Mouse (Mus musculus): ENCODE data around the gene Elavl1. TPM values are rescaled to one million over a fixed set of nuclear protein-coding genes. Genes with fewer than 3 reads are reported as not detected.

Gene Elavl1
- total RNA-seq (2014; rRNA removed) (49.2 and 66.6 TPM in 2 replicates), polyA plus RNA-seq (2015; fragmentation: Nextera tagmentation; extraction: Ambion mirVana) (46.7 and 60.7 TPM in 2 replicates)

GRCm38 (mm10) chr8:4324983-4325750, at the start of gene Elavl1, which contains the start of gene Ccl25:
Elavl1 (minus strand) TSS chr8:4325413.
Ccl25 (plus strand) TSS chr8:4325210.
- Histone ChIP-seq H3K9ac (peak within 1 kb of the TSS; percentile 88), H3K4me2 (ENCODE audit: low read depth) (peak within 1 kb of the TSS; percentile 76), H3K27ac (ENCODE audit: low read depth, low read length) (peak within 1 kb of the TSS; percentile 92), H3K4me3 (ENCODE audit: low read depth, low read length) (peak within 1 kb of the TSS; percentile 75), H3K4me1 (ENCODE audit: insufficient read depth) (peaks cover 18% of the 10 kb centered on the region), H3K27me3 (ENCODE audit: insufficient read depth, low read length) (no peaks in the 10 kb centered on the region), H3K36me3 (ENCODE audit: insufficient read depth) (peaks cover 24% of the 10 kb centered on the region), H3K9me3 (ENCODE audit: low read length) (no peaks in the 10 kb centered on the region)
- peak; percentile 99 for DNase-seq
- WGBS = 7% methylated on average over 77 of the region's 78 CpGs
- 0 out of 2 replicates have a peak, but pooled peaks have one; percentile 10 for TF ChIP-seq CTCF (IDR thresholded peaks at IDR 0.05; ENCODE audit: low read depth)
- peak; percentile 99 for ATAC-seq

- WGBS = 72% methylated on average over 2 of the region's 2 CpGs
- DNase-seq = peak; percentile 13
- H3K4me1 ChIP-seq (ENCODE audit: insufficient read depth) = 0 out of 2 replicates have a peak, but pooled peaks cover 4% of the 10 kb centered on the region
Observed at GRCm38 (mm10) chr8:4372657-4373056, 47.4 kb upstream of the Elavl1 start.

GRCm38 (mm10) chr8:4370078-4370477, 44.9 kb upstream of the Elavl1 start:
- Histone ChIP-seq H3K9ac (no peak overlapping the region), H3K4me1 (ENCODE audit: insufficient read depth) (0 out of 2 replicates have a peak, but pooled peaks cover 4% of the 10 kb centered on the region), H3K27ac (ENCODE audit: low read depth, low read length) (no peak overlapping the region), H3K27me3 (ENCODE audit: insufficient read depth, low read length) (no peaks in the 10 kb centered on the region), H3K36me3 (ENCODE audit: insufficient read depth) (no peaks in the 10 kb centered on the region), H3K4me3 (ENCODE audit: low read depth, low read length) (no peak overlapping the region), H3K9me3 (ENCODE audit: low read length) (no peaks in the 10 kb centered on the region), H3K4me2 (ENCODE audit: low read depth) (no peak overlapping the region)
- peak; percentile 56 for TF ChIP-seq CTCF (IDR thresholded peaks at IDR 0.05; ENCODE audit: low read depth)
- 47% methylated on average over 2 of the region's 2 CpGs for WGBS
- ATAC-seq (peak; percentile 59), DNase-seq (peak; percentile 14)

More at GRCm38 (mm10) chr8:4372657-4373056, 47.4 kb upstream of the Elavl1 start:
- no peak overlapping the region for H3K27ac ChIP-seq (ENCODE audit: low read depth, low read length)
- H3K36me3 ChIP-seq (ENCODE audit: insufficient read depth) = no peaks in the 10 kb centered on the region
- H3K4me2 ChIP-seq (ENCODE audit: low read depth) = no peak overlapping the region
- no peaks in the 10 kb centered on the region for H3K27me3 ChIP-seq (ENCODE audit: insufficient read depth, low read length)
- H3K4me3 ChIP-seq (ENCODE audit: low read depth, low read length) = no peak overlapping the region
- ATAC-seq = no peak
- H3K9me3 ChIP-seq (ENCODE audit: low read length) = no peaks in the 10 kb centered on the region
- TF ChIP-seq CTCF (IDR thresholded peaks at IDR 0.05; ENCODE audit: low read depth) = peak; percentile 38; the same call in 1 of the 2 replicates
- no peak overlapping the region for H3K9ac ChIP-seq

DNA sequence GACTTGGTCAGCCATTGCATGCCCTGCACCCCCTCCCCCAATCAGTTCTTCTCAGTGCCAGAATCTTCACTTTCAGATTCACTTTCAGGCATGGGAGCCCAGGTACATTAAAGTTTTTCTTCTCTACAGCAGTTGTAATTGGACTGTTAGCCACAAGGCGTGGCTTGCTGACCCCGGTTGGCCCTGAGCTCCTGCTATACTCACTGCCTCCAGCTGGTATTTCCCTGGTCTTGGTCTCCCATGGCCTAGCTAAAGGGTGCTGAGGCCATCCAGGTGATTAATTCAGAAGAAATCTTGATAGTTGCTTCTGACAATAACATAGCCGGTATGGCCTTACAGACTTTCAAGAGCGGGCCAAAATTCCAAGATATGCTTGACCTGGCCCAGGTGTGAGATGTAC, 43.3 kb upstream of the Elavl1 start:
- no peak overlapping the region for H3K4me3 ChIP-seq (ENCODE audit: low read depth, low read length)
- H3K27ac ChIP-seq (ENCODE audit: low read depth, low read length) = no peak overlapping the region
- H3K4me1 ChIP-seq (ENCODE audit: insufficient read depth) = 0 out of 2 replicates have a peak, but pooled peaks cover 4% of the 10 kb centered on the region
- no peak overlapping the region for H3K4me2 ChIP-seq (ENCODE audit: low read depth)
- H3K36me3 ChIP-seq (ENCODE audit: insufficient read depth) = no peaks in the 10 kb centered on the region
- no peaks in the 10 kb centered on the region for H3K9me3 ChIP-seq (ENCODE audit: low read length)
- DNase-seq = no peak
- 89% methylated on average over 4 of the region's 4 CpGs for WGBS
- H3K27me3 ChIP-seq (ENCODE audit: insufficient read depth, low read length) = no peaks in the 10 kb centered on the region
- no peak for ATAC-seq
- no peak overlapping the region for H3K9ac ChIP-seq
- no peak for TF ChIP-seq CTCF (IDR thresholded peaks at IDR 0.05; ENCODE audit: low read depth)

- DNase-seq = peak; percentile 83
- ATAC-seq = peak; percentile 88
- TF ChIP-seq CTCF (IDR thresholded peaks at IDR 0.05; ENCODE audit: low read depth) = no peak
- no peak overlapping the region; the same call in 1 of the 2 replicates for H3K27ac ChIP-seq (ENCODE audit: low read depth, low read length)
- H3K4me2 ChIP-seq (ENCODE audit: low read depth) = no peak overlapping the region
- H3K36me3 ChIP-seq (ENCODE audit: insufficient read depth) = no peaks in the 10 kb centered on the region
- no peaks in the 10 kb centered on the region for H3K27me3 ChIP-seq (ENCODE audit: insufficient read depth, low read length)
- WGBS = 38% methylated on average over 11 of the region's 11 CpGs
- no peak overlapping the region for H3K9ac ChIP-seq
- no peaks in the 10 kb centered on the region for H3K9me3 ChIP-seq (ENCODE audit: low read length)
- H3K4me1 ChIP-seq (ENCODE audit: insufficient read depth) = 0 out of 2 replicates have a peak, but pooled peaks cover 4% of the 10 kb centered on the region
- no peak overlapping the region for H3K4me3 ChIP-seq (ENCODE audit: low read depth, low read length)
Observed at GRCm38 (mm10) chr8:4367808-4368207, 42.6 kb upstream of the Elavl1 start.

DNA sequence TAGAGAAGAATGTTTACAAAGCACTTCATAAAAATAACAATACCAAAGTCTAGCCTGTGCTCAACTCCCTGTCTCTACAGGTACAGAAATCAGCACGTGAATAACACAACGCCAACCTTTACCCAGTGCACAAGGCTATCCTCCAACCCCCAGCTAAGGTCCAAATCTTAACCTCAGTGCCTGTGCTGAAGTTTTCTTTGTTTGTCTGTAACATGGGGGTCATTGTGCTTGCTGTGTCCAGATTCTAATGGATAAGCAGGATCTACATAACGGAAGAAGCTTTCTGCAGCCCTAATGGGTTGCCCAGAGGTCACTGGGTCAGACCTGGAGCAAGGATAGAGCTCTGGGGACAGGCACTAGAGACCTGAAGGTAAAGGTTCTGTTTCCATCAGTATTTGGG, 41.0 kb upstream of the Elavl1 start:
- Histone ChIP-seq H3K4me2 (ENCODE audit: low read depth) (no peak overlapping the region), H3K27me3 (ENCODE audit: insufficient read depth, low read length) (no peaks in the 10 kb centered on the region), H3K4me1 (ENCODE audit: insufficient read depth) (0 out of 2 replicates have a peak, but pooled peaks cover 4% of the 10 kb centered on the region), H3K36me3 (ENCODE audit: insufficient read depth) (no peaks in the 10 kb centered on the region), H3K4me3 (ENCODE audit: low read depth, low read length) (no peak overlapping the region), H3K9me3 (ENCODE audit: low read length) (no peaks in the 10 kb centered on the region), H3K9ac (no peak overlapping the region), H3K27ac (ENCODE audit: low read depth, low read length) (no peak overlapping the region)
- WGBS = 83% methylated on average over 3 of the region's 3 CpGs
- DNase-seq (no peak), ATAC-seq (no peak)
- no peak for TF ChIP-seq CTCF (IDR thresholded peaks at IDR 0.05; ENCODE audit: low read depth)

- ATAC-seq (no peak), DNase-seq (no peak)
- H3K36me3 ChIP-seq (ENCODE audit: insufficient read depth) = no peaks in the 10 kb centered on the region
- no peak overlapping the region for H3K4me2 ChIP-seq (ENCODE audit: low read depth)
- H3K4me1 ChIP-seq (ENCODE audit: insufficient read depth) = no peaks in the 10 kb centered on the region
- TF ChIP-seq CTCF (IDR thresholded peaks at IDR 0.05; ENCODE audit: low read depth) = no peak
- no peaks in the 10 kb centered on the region for H3K9me3 ChIP-seq (ENCODE audit: low read length)
- WGBS = 93% methylated on average over 2 of the region's 2 CpGs
- no peak overlapping the region for H3K9ac ChIP-seq
- no peak overlapping the region for H3K27ac ChIP-seq (ENCODE audit: low read depth, low read length)
- H3K27me3 ChIP-seq (ENCODE audit: insufficient read depth, low read length) = no peaks in the 10 kb centered on the region
- no peak overlapping the region for H3K4me3 ChIP-seq (ENCODE audit: low read depth, low read length)
Observed at GRCm38 (mm10) chr8:4360922-4361321, 35.7 kb upstream of the Elavl1 start.

All from forebrain, postnatal 0 days (tissue).